Mouse (Mus musculus): Measurements from ENCODE around the gene Cntnap2.

DNA sequence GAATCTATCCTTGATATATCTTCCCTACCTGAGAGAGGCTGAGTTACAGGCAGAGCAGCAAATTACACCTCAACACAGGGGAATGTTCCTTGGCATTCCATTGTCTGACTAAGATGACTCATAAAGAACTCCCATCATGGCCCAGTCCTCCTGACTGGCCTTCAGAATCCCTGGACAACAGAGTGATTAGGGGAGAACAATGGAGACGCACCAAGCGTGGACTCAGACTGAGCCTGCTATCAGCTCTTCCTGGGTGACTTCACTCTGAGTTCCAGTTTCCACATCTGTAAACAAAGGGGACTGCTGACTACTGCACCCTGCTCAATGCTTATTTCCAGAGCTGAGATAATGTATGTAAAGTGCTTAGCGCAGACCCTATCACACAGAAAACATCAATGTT is 2269.1 kb downstream of the Cntnap2 start:
- no peak for TF ChIP-seq TAL1 (IDR thresholded peaks at IDR 0.05; ENCODE audit: low read length)
- no peak for TF ChIP-seq GATA1 (IDR thresholded peaks at IDR 0.05; ENCODE audit: low read length)

Data from erythroblast, embryonic 14.5 days (primary cell).